Mouse (Mus musculus): ENCODE results near the gene Svs4. TPM values are rescaled to one million over a fixed set of nuclear protein-coding genes. Genes with fewer than 3 reads are reported as not detected.

Gene Svs4
- polyA plus RNA-seq, 1 experiment, result not detected

- 73% methylated on average over 8 of the region's 8 CpGs for WGBS
- Histone ChIP-seq H3K4me1 (ENCODE audit: control insufficient read depth, insufficient read depth, low read length) (no peaks in the 10 kb centered on the region), H3K27ac (ENCODE audit: control insufficient read depth, insufficient read depth, low read depth, low read length, poor library complexity) (no peak overlapping the region), H3K4me3 (replicated peaks; ENCODE audit: control insufficient read depth, low read depth, low read length) (no peak overlapping the region)
- TF ChIP-seq POLR2A (IDR thresholded peaks at IDR 0.05; ENCODE audit: borderline replicate concordance, control insufficient read depth, low read depth, low read length) (no peak), CTCF (IDR thresholded peaks at IDR 0.05; ENCODE audit: control insufficient read depth, insufficient read depth, low read length) (no peak)
Observed at GRCm38 (mm10) chr2:164228361-164229070, 49.7 kb downstream of the Svs4 start.

Other genes with a start within 250 kb of the Svs4 start
- 27.5 and 28.7 TPM in 2 replicates for gene Stk4, start 208.1 kb downstream of the Svs4 start, polyA plus RNA-seq (2011; ENCODE audit: insufficient read depth, insufficient read length, low replicate concordance, missing spikeins)
- 34.6 and 50.9 TPM in 2 replicates for gene Tomm34, start 207.3 kb downstream of the Svs4 start, polyA plus RNA-seq (2011; ENCODE audit: insufficient read depth, insufficient read length, low replicate concordance, missing spikeins)
- gene Kcns1, start 107.3 kb downstream of the Svs4 start, polyA plus RNA-seq (2011; ENCODE audit: insufficient read depth, insufficient read length, low replicate concordance, missing spikeins), result not detected in 2 replicates
- not detected in 2 replicates for gene Wfdc5, start 95.7 kb downstream of the Svs4 start, polyA plus RNA-seq (2011; ENCODE audit: insufficient read depth, insufficient read length, low replicate concordance, missing spikeins)
- not detected in 2 replicates for gene Wfdc12, start 87.9 kb downstream of the Svs4 start, polyA plus RNA-seq (2011; ENCODE audit: insufficient read depth, insufficient read length, low replicate concordance, missing spikeins)
- not detected in 2 replicates for gene Wfdc15a, start 78.3 kb downstream of the Svs4 start, polyA plus RNA-seq (2011; ENCODE audit: insufficient read depth, insufficient read length, low replicate concordance, missing spikeins)
- 3.2 TPM in 1 of 2 replicates, not detected in the other for gene Wfdc15b, start 56.8 kb downstream of the Svs4 start, polyA plus RNA-seq (2011; ENCODE audit: insufficient read depth, insufficient read length, low replicate concordance, missing spikeins)
- gene Svs2, start 40.0 kb downstream of the Svs4 start, polyA plus RNA-seq (2011; ENCODE audit: insufficient read depth, insufficient read length, low replicate concordance, missing spikeins), result not detected in 2 replicates
- gene Svs3b, start 21.8 kb downstream of the Svs4 start, polyA plus RNA-seq (2011; ENCODE audit: insufficient read depth, insufficient read length, low replicate concordance, missing spikeins), result not detected in 2 replicates
- not detected in 2 replicates for gene Svs3a, start 10.8 kb upstream of the Svs4 start, polyA plus RNA-seq (2011; ENCODE audit: insufficient read depth, insufficient read length, low replicate concordance, missing spikeins)
- not detected in 2 replicates for gene Svs6, start 38.3 kb upstream of the Svs4 start, polyA plus RNA-seq (2011; ENCODE audit: insufficient read depth, insufficient read length, low replicate concordance, missing spikeins)
- not detected in 2 replicates for gene Svs5, start 54.3 kb upstream of the Svs4 start, polyA plus RNA-seq (2011; ENCODE audit: insufficient read depth, insufficient read length, low replicate concordance, missing spikeins)
- gene Slpi, start 110.6 kb upstream of the Svs4 start, polyA plus RNA-seq (2011; ENCODE audit: insufficient read depth, insufficient read length, low replicate concordance, missing spikeins), result 48.8 and 108 TPM in 2 replicates
- gene Rbpjl, start 124.7 kb upstream of the Svs4 start, polyA plus RNA-seq (2011; ENCODE audit: insufficient read depth, insufficient read length, low replicate concordance, missing spikeins), result not detected in 2 replicates
- gene Matn4, start 126.7 kb upstream of the Svs4 start, polyA plus RNA-seq (2011; ENCODE audit: insufficient read depth, insufficient read length, low replicate concordance, missing spikeins), result 0.86 and 1.2 TPM in 2 replicates
- gene Sdc4, start 165.4 kb upstream of the Svs4 start, polyA plus RNA-seq (2011; ENCODE audit: insufficient read depth, insufficient read length, low replicate concordance, missing spikeins), result 12.6 and 22.1 TPM in 2 replicates
- gene Sys1, start 178.5 kb upstream of the Svs4 start, polyA plus RNA-seq (2011; ENCODE audit: insufficient read depth, insufficient read length, low replicate concordance, missing spikeins), result 10.1 and 26.7 TPM in 2 replicates
- not detected in 2 replicates for gene Gm20458, start 182.5 kb upstream of the Svs4 start, polyA plus RNA-seq (2011; ENCODE audit: insufficient read depth, insufficient read length, low replicate concordance, missing spikeins)
- gene Trp53tg5, start 195.3 kb upstream of the Svs4 start, polyA plus RNA-seq (2011; ENCODE audit: insufficient read depth, insufficient read length, low replicate concordance, missing spikeins), result not detected in 2 replicates
- 7.5 and 8.1 TPM in 2 replicates for gene Dbndd2, start 207.6 kb upstream of the Svs4 start, polyA plus RNA-seq (2011; ENCODE audit: insufficient read depth, insufficient read length, low replicate concordance, missing spikeins)
- 27.8 and 39.1 TPM in 2 replicates for gene Pigt, start 219.1 kb upstream of the Svs4 start, polyA plus RNA-seq (2011; ENCODE audit: insufficient read depth, insufficient read length, low replicate concordance, missing spikeins)

All from bone marrow, adult 2 months (tissue).